Mouse (Mus musculus): ENCODE data around the gene Ackr4. TPM values are rescaled to one million over a fixed set of nuclear protein-coding genes. Genes with fewer than 3 reads are reported as not detected.

Ackr4 gene
- total RNA-seq, 2 experiments from 2014 or later = 0.25 TPM; not detected in 1

- peak; percentile 66 for DNase-seq (ENCODE audit: extremely low spot score in 1 of 2, low spot score in 1 of 2)
These were observed 64.1 kb downstream of the Ackr4 start, which contains the start of gene Uba5 for GRCm38 (mm10) chr9:104062430-104063243. TSS of gene Uba5 (minus strand) at chr9:104063134.

- DNase-seq (ENCODE audit: extremely low spot score in 1 of 2, low spot score in 1 of 2) = no peak
These were observed 75.7 kb downstream of the Ackr4 start for GRCm38 (mm10) chr9:104051028-104051427.

GRCm38 (mm10) chr9:104043676-104044075 is 83.1 kb downstream of the Ackr4 start:
- DNase-seq (ENCODE audit: extremely low spot score in 1 of 2, low spot score in 1 of 2) = no peak

GRCm38 (mm10) chr9:104040362-104040761 is 86.4 kb downstream of the Ackr4 start, which contains the start of gene Gm28305:
TSS of gene Gm28305 (plus strand) at chr9:104040662.
- no peak for DNase-seq (ENCODE audit: extremely low spot score in 1 of 2, low spot score in 1 of 2)

GRCm38 (mm10) chr9:104039742-104040141 is 87.0 kb downstream of the Ackr4 start:
- no peak for DNase-seq (ENCODE audit: extremely low spot score in 1 of 2, low spot score in 1 of 2)

GRCm38 (mm10) chr9:104039031-104039695 is 87.6 kb downstream of the Ackr4 start:
- DNase-seq (ENCODE audit: extremely low spot score in 1 of 2, low spot score in 1 of 2) = no peak

- DNase-seq (ENCODE audit: extremely low spot score in 1 of 2, low spot score in 1 of 2) = no peak
These were observed 88.5 kb downstream of the Ackr4 start for GRCm38 (mm10) chr9:104038266-104038665.

GRCm38 (mm10) chr9:104035261-104036015 is 91.3 kb downstream of the Ackr4 start:
- peak; percentile 38 to 83 for DNase-seq (ENCODE audit: extremely low spot score in 1 of 2, low spot score in 1 of 2)

- no peak for DNase-seq (ENCODE audit: extremely low spot score in 1 of 2, low spot score in 1 of 2)
These were observed 92.0 kb downstream of the Ackr4 start for GRCm38 (mm10) chr9:104034718-104035117.

GRCm38 (mm10) chr9:104034231-104034630 is 92.5 kb downstream of the Ackr4 start:
- DNase-seq (ENCODE audit: extremely low spot score in 1 of 2, low spot score in 1 of 2) = no peak

Other genes starting within 250 kb of the Ackr4 start
- gene Nphp3, start 124.4 kb downstream of the Ackr4 start, total RNA-seq (2021) = 1 to 10 TPM; 5.5 to 8.9 TPM
- gene Gm28305, start 86.3 kb downstream of the Ackr4 start, total RNA-seq (2021) = not detected
- 10 to 100 TPM; 41.1 to 41.3 TPM for gene Uba5, start 63.8 kb downstream of the Ackr4 start, total RNA-seq (2021)
- 10 to 100 TPM; 22.1 to 24.3 TPM for gene Acad11, start 63.6 kb downstream of the Ackr4 start, total RNA-seq (2021)
- gene Dnajc13, start 136.0 kb upstream of the Ackr4 start, total RNA-seq (2021) = 10 to 100 TPM; 55.5 to 69.7 TPM
- under 1 TPM in 1 of 2 experiments, not detected in 1; 0.10 TPM for gene Acpp, start 210.8 kb upstream of the Ackr4 start, total RNA-seq (2021)